Mouse (Mus musculus) MEL (cell line): ENCODE data around the gene Svs5.

Experiments
- CHD2 ChIP-seq: IDR thresholded peaks from 2 replicates; pipeline ENCODE4 v1.6.1; 2011; ENCODE audit warnings: low read length, improper control_type of control experiment
- CTCF ChIP-seq, 3 experiments: IDR thresholded peaks in 2 of 3; conservative IDR thresholded peaks in 1 of 3; 2 replicates each; pipeline ENCODE4 v1.5.1; 2011 to 2012; ENCODE audit warnings: low read length in 3 of 3, low read depth in 2 of 3, mild to moderate bottlenecking in 2 of 3, improper control_type of control experiment in 1 of 3, inconsistent platforms in 1 of 3, mixed read lengths in 1 of 3, moderate library complexity in 1 of 3; ENCODE audit not compliant: control insufficient read depth in 1 of 3, insufficient read depth in 1 of 3, poor library complexity in 1 of 3, severe bottlenecking in 1 of 3
- ELF1 ChIP-seq: IDR thresholded peaks from 2 replicates; pipeline ENCODE4 v1.6.1; 2014; ENCODE audit warnings: low read depth, mild to moderate bottlenecking, inconsistent platforms, low read length, improper control_type of control experiment, moderate library complexity
- JUND ChIP-seq: IDR thresholded peaks from 2 replicates; pipeline ENCODE4 v1.6.1; 2011; ENCODE audit warnings: low read depth, mild to moderate bottlenecking, improper control_type of control experiment, low read length
- KAT2A ChIP-seq: conservative IDR thresholded peaks from 2 replicates; pipeline ENCODE4 v1.6.1; 2012; ENCODE audit warnings: low read depth, low read length, improper control_type of control experiment, inconsistent platforms
- MAX ChIP-seq: IDR thresholded peaks from 2 replicates; pipeline ENCODE4 v1.6.1; 2011; ENCODE audit warnings: low read length, improper control_type of control experiment
- POLR2A ChIP-seq, 2 experiments: IDR thresholded peaks; 2 replicates each; pipeline ENCODE4 v1.6.1; 2011 to 2012; ENCODE audit warnings: low read length in 2 of 2, mild to moderate bottlenecking in 2 of 2, control low read depth in 1 of 2, improper control_type of control experiment in 1 of 2, low read depth in 1 of 2, moderate library complexity in 1 of 2; ENCODE audit not compliant: control insufficient read depth in 1 of 2, insufficient read depth in 1 of 2, poor library complexity in 1 of 2
- POLR2AphosphoS2 ChIP-seq: IDR thresholded peaks from 2 replicates; pipeline ENCODE4 v1.6.1; 2011; ENCODE audit warnings: low read length, improper control_type of control experiment
- RCOR1 ChIP-seq: IDR thresholded peaks from 2 replicates; pipeline ENCODE4 v1.6.1; 2012; ENCODE audit warnings: low read depth, mild to moderate bottlenecking, inconsistent platforms, low read length, improper control_type of control experiment
- TAL1 ChIP-seq: IDR thresholded peaks from 2 replicates; pipeline ENCODE4 v1.6.1; 2012; ENCODE audit warnings: mild to moderate bottlenecking, inconsistent platforms, low read length, moderate library complexity, mixed read lengths
- UBTF ChIP-seq: IDR thresholded peaks from 2 replicates; pipeline ENCODE4 v1.6.1; 2012; ENCODE audit warnings: low read depth, mild to moderate bottlenecking, inconsistent platforms, low read length, improper control_type of control experiment, moderate library complexity, borderline replicate concordance; ENCODE audit not compliant: insufficient read depth
- USF1 ChIP-seq: IDR thresholded peaks from 2 replicates; pipeline ENCODE4 v1.6.1; 2014; ENCODE audit warnings: low read depth, mild to moderate bottlenecking, inconsistent platforms, low read length, improper control_type of control experiment, moderate library complexity
- ZKSCAN1 ChIP-seq: IDR thresholded peaks from 2 replicates; pipeline ENCODE4 v1.6.1; 2012; ENCODE audit warnings: low read depth, mild to moderate bottlenecking, inconsistent platforms, low read length, improper control_type of control experiment, moderate library complexity

DNA sequence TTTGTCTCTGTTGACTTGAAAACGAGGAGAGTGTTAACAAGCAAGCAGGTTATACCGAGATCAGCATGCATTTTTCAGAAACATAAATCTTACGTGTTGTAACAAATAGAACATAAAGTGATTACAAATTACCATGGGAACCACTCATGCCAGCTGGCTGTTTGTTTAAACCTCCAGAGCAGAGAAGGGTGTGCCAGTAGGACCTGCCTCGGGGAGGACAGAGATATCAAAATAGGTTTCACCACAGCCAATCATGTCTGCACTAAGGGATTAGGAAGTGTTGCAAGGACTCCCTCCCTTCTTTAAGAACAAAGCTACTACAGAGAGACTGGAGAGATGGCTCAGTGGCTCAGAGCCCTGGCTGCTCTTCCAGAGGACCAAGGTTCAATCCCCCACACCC, 40.6 kb downstream of the Svs5 start:
- no peak for TF ChIP-seq UBTF
- TF ChIP-seq USF1 = no peak
- TF ChIP-seq ZKSCAN1 = no peak
- no peak for TF ChIP-seq POLR2A (IDR thresholded peaks at IDR 0.05; ENCODE audit: control insufficient read depth in 1 of 2, insufficient read depth in 1 of 2, low read depth in 1 of 2, low read length in 2 of 2, poor library complexity in 1 of 2)
- no peak for TF ChIP-seq POLR2AphosphoS2
- no peak for TF ChIP-seq CTCF (IDR thresholded peaks at IDR 0.05 in 2 of 3, conservative IDR thresholded peaks at IDR 0.05 in 1 of 3; ENCODE audit: control insufficient read depth in 1 of 3, insufficient read depth in 1 of 3, low read depth in 2 of 3, low read length in 3 of 3, poor library complexity in 1 of 3, severe bottlenecking in 1 of 3)
- no peak for TF ChIP-seq CHD2
- TF ChIP-seq JUND = no peak
- no peak for TF ChIP-seq MAX
- no peak for TF ChIP-seq ELF1
- no peak for TF ChIP-seq RCOR1
- TF ChIP-seq KAT2A = no peak
- no peak for TF ChIP-seq TAL1
